ENCODE assay signal across 18 mouse cellular contexts in the genomic region with DNA sequence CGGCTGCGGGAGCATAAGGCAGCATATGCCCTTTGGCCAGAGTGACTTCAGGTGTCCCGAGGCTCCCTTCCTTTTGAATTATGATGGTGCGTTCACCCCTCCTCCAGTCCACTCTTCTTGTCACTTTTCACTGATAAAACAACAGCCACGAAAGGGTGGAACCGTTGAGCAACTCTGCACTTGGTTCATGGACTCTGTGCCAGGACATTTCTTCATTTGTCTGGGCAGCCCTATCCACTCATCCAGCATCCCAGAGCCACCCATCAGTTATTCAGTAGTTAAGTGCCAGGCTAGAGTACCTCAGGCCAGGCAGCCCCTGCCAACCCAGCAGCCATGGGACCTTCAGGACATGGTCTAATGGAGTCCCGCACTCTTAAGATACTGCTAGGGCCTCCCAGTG. TPM values are rescaled to one million over a fixed set of nuclear protein-coding genes. Genes with fewer than 3 reads are reported as not detected.
DNase-seq lines count a peak whose midpoint lies in the region; ATAC-seq and TF ChIP-seq lines count a peak whose summit lies in the region.
"Had no signal": no experiment of that assay in that cellular context is flagged by ENCODE, and none has a peak within 500 bp of the region (broad histone marks: within the 10 kb centered on the region; RNA-seq: fewer than 3 reads in every experiment).

No protein-coding gene starts in this region.

- no peaks in the 10 kb centered on the region for H3K27me3 ChIP-seq in hindbrain, postnatal 0 days (ENCODE audit: insufficient read depth, low read length)
- no peaks in the 10 kb centered on the region for H3K27me3 ChIP-seq in hindbrain, embryonic 16.5 days (replicated peaks; ENCODE audit: control insufficient read depth, insufficient read depth, low read length)
- no peaks in the 10 kb centered on the region for H3K27me3 ChIP-seq in kidney, embryonic 16.5 days (ENCODE audit: insufficient read depth, low read length)
- no peaks in the 10 kb centered on the region for H3K27me3 ChIP-seq in stomach, postnatal 0 days (ENCODE audit: control insufficient read depth, insufficient read depth, low read length)

- no peak for TF ChIP-seq POLR2A in lung, adult 2 months (IDR thresholded peaks at IDR 0.05; ENCODE audit: borderline replicate concordance, extremely low read depth, low read depth, low read length)

- H3K4me2 ChIP-seq in hindbrain, postnatal 0 days (ENCODE audit: low read depth, low read length): no peak overlapping the region
- no peak overlapping the region for H3K4me2 ChIP-seq in hindbrain, embryonic 16.5 days (ENCODE audit: low read length)
- H3K4me2 ChIP-seq in kidney, embryonic 16.5 days (replicated peaks; ENCODE audit: low read depth, low read length): no peak overlapping the region
- H3K4me2 ChIP-seq in stomach, postnatal 0 days (replicated peaks; ENCODE audit: low read depth): no peak overlapping the region
- H3K4me2 ChIP-seq: forebrain, embryonic 12.5 days; hindbrain, embryonic 14.5 days; midbrain, embryonic 13.5 days had no signal

- peak overlapping the region; percentile 54; the same call in 1 of the 2 replicates for H3K27ac ChIP-seq in hindbrain, postnatal 0 days
- no peak overlapping the region for H3K27ac ChIP-seq in hindbrain, embryonic 16.5 days (ENCODE audit: low read depth, low read length)
- no peak overlapping the region for H3K27ac ChIP-seq in kidney, embryonic 16.5 days (ENCODE audit: low read length)
- no peak overlapping the region for H3K27ac ChIP-seq in stomach, postnatal 0 days (replicated peaks)
- H3K27ac ChIP-seq: forebrain, embryonic 12.5 days; heart, embryonic 10.5 days; hindbrain, embryonic 14.5 days; limb, embryonic 10.5 days; liver, embryonic 14.5 days; midbrain, embryonic 13.5 days had no signal

- H3K9ac ChIP-seq in hindbrain, postnatal 0 days (replicated peaks; ENCODE audit: low read length): no peak overlapping the region
- no peak overlapping the region for H3K9ac ChIP-seq in hindbrain, embryonic 16.5 days (ENCODE audit: low read depth, low read length)
- H3K9ac ChIP-seq in kidney, embryonic 16.5 days (replicated peaks; ENCODE audit: low read length): no peak overlapping the region
- H3K9ac ChIP-seq in stomach, postnatal 0 days (ENCODE audit: low read length): no peak overlapping the region
- H3K9ac ChIP-seq: forebrain, embryonic 12.5 days; hindbrain, embryonic 14.5 days; liver, embryonic 14.5 days; midbrain, embryonic 13.5 days had no signal

- no peak overlapping the region for H3K4me3 ChIP-seq in hindbrain, postnatal 0 days (ENCODE audit: low read length)
- no peak overlapping the region for H3K4me3 ChIP-seq in hindbrain, embryonic 16.5 days (ENCODE audit: low read length)
- no peak overlapping the region for H3K4me3 ChIP-seq in lung, adult 2 months (replicated peaks; ENCODE audit: extremely low read depth, low read depth, low read length)
- H3K4me3 ChIP-seq in kidney, embryonic 16.5 days (ENCODE audit: low read length): no peak overlapping the region
- H3K4me3 ChIP-seq in stomach, postnatal 0 days (ENCODE audit: low read depth, low read length): no peak overlapping the region
- H3K4me3 ChIP-seq: forebrain, embryonic 12.5 days; heart, embryonic 10.5 days; limb, embryonic 10.5 days; midbrain, embryonic 13.5 days; myocyte had no signal

- no peaks in the 10 kb centered on the region for H3K36me3 ChIP-seq in hindbrain, postnatal 0 days (ENCODE audit: insufficient read depth, low read length)
- no peaks in the 10 kb centered on the region for H3K36me3 ChIP-seq in hindbrain, embryonic 16.5 days (ENCODE audit: control insufficient read depth, insufficient read depth, low read length)
- no peaks in the 10 kb centered on the region for H3K36me3 ChIP-seq in kidney, embryonic 16.5 days (ENCODE audit: insufficient read depth, low read length)
- no peaks in the 10 kb centered on the region for H3K36me3 ChIP-seq in stomach, postnatal 0 days (ENCODE audit: control insufficient read depth, insufficient read depth, low read length)
- H3K36me3 ChIP-seq: forebrain, embryonic 12.5 days; heart, embryonic 10.5 days; limb, embryonic 10.5 days; midbrain, embryonic 13.5 days had no signal

- DNase-seq in hindbrain, postnatal 0 days (ENCODE audit: low spot score): no peak
- peak; percentile 14 for DNase-seq in lung, postnatal 14 days
- no peak for DNase-seq in lung, adult 2 months
- no peak for DNase-seq in stomach, postnatal 0 days (ENCODE audit: low spot score)
- no peak for DNase-seq in layer of hippocampus, adult 8-10 months (ENCODE audit: low spot score in 2 of 2)
- DNase-seq in heart, postnatal 36 days: no peak
- DNase-seq: cerebellum, adult 11 months; cerebellum, postnatal 25 days; gastrocnemius, postnatal 25 days had no signal

- H3K4me1 ChIP-seq in hindbrain, postnatal 0 days (ENCODE audit: insufficient read depth, low read length): no peaks in the 10 kb centered on the region
- no peaks in the 10 kb centered on the region for H3K4me1 ChIP-seq in hindbrain, embryonic 16.5 days (ENCODE audit: control insufficient read depth, insufficient read depth, low read depth, low read length)
- H3K4me1 ChIP-seq in lung, adult 2 months (ENCODE audit: control insufficient read depth, insufficient read depth, low read length): no peaks in the 10 kb centered on the region
- H3K4me1 ChIP-seq in kidney, embryonic 16.5 days (ENCODE audit: insufficient read depth, low read length): peaks cover 7% of the 10 kb centered on the region
- no peaks in the 10 kb centered on the region for H3K4me1 ChIP-seq in stomach, postnatal 0 days (replicated peaks; ENCODE audit: control insufficient read depth, insufficient read depth)
- H3K4me1 ChIP-seq: forebrain, embryonic 12.5 days; midbrain, embryonic 13.5 days had no signal

- 87% methylated on average over 7 of the region's 7 CpGs for WGBS in hindbrain, postnatal 0 days
- WGBS in hindbrain, embryonic 16.5 days: 90% methylated on average over 7 of the region's 7 CpGs
- 59% methylated on average over 7 of the region's 7 CpGs for WGBS in lung, adult 2 months
- 66% methylated on average over 7 of the region's 7 CpGs for WGBS in kidney, embryonic 16.5 days
- WGBS in stomach, postnatal 0 days: 69% methylated on average over 7 of the region's 7 CpGs

- no peak for TF ChIP-seq EP300 in stomach, postnatal 0 days (optimal IDR thresholded peaks at IDR 0.05)

- no peak for TF ChIP-seq CTCF in hindbrain, postnatal 0 days (IDR thresholded peaks at IDR 0.05; ENCODE audit: low read depth)
- TF ChIP-seq CTCF in lung, adult 2 months (IDR thresholded peaks at IDR 0.05; ENCODE audit: insufficient read depth, low read length): no peak
- TF ChIP-seq CTCF in stomach, postnatal 0 days (IDR thresholded peaks at IDR 0.05; ENCODE audit: low read depth): no peak

- intact Hi-C loops in heart, postnatal 36 days (cut with DNase I): no loop called here

- H3K9me3 ChIP-seq in hindbrain, postnatal 0 days (ENCODE audit: low read length): 0 out of 2 replicates have a peak, but pooled peaks cover 3% of the 10 kb centered on the region
- H3K9me3 ChIP-seq in hindbrain, embryonic 16.5 days (ENCODE audit: control insufficient read depth, low read length): no peaks in the 10 kb centered on the region
- 0 out of 2 replicates have a peak, but pooled peaks cover 5% of the 10 kb centered on the region for H3K9me3 ChIP-seq in kidney, embryonic 16.5 days (ENCODE audit: low read length)
- H3K9me3 ChIP-seq in stomach, postnatal 0 days (ENCODE audit: control insufficient read depth, low read length): no peaks in the 10 kb centered on the region
- H3K9me3 ChIP-seq: forebrain, embryonic 12.5 days; heart, embryonic 10.5 days; limb, embryonic 10.5 days; midbrain, embryonic 13.5 days had no signal

- ATAC-seq in hindbrain, postnatal 0 days: no peak
- ATAC-seq in hindbrain, embryonic 16.5 days: no peak
- peak; percentile 53; the same call in 1 of the 2 replicates for ATAC-seq in kidney, embryonic 16.5 days (ENCODE audit: low FRiP score, low TSS enrichment)
- ATAC-seq in stomach, postnatal 0 days (ENCODE audit: low FRiP score, low TSS enrichment): peak; percentile 38; the same call in 1 of the 2 replicates
- ATAC-seq: midbrain, embryonic 13.5 days had no signal

RNA-seq across cellular contexts. Expression of gene Rasa2, which starts 7.1 kb away (rescaled TPM):
- 12.0 and 13.2 TPM in 2 replicates for total RNA-seq in hindbrain, postnatal 0 days (2014; rRNA removed)
- 12.9 and 16.5 TPM in 2 replicates for polyA plus RNA-seq in hindbrain, postnatal 0 days (2015; fragmentation: Nextera tagmentation; extraction: Ambion mirVana)
- polyA plus RNA-seq in hindbrain, embryonic 16.5 days (2015; fragmentation: Nextera tagmentation; extraction: Ambion mirVana): 17.8 and 18.3 TPM in 2 replicates
- polyA plus RNA-seq in lung, adult 2 months (2012; rRNA removed): 1.4 and 2.3 TPM in 2 replicates
- 18.7 and 19.3 TPM in 2 replicates for polyA plus RNA-seq in kidney, embryonic 16.5 days (2015; fragmentation: Nextera tagmentation; extraction: Ambion mirVana)
- 12.2 and 12.5 TPM in 2 replicates for polyA plus RNA-seq in stomach, postnatal 0 days (2015; fragmentation: Nextera tagmentation; extraction: Ambion mirVana)
- total RNA-seq in layer of hippocampus, adult 8-10 months (2022): 10 to 100 TPM; 31.5 to 38.3 (median 36.4) TPM
- 1 to 10 TPM; 4.8 to 6.8 TPM for total RNA-seq in heart, postnatal 36 days (2021)

Comparison
In these comparisons a context has a peak if more than half of its experiments do, and no peak if none do; other contexts are left out.
1. ATAC-seq: peak in kidney, embryonic 16.5 days (single experiment) and stomach, postnatal 0 days (single experiment); none in hindbrain, postnatal 0 days (single experiment) and hindbrain, embryonic 16.5 days (single experiment).